Mouse (Mus musculus): ENCODE measurements around the gene Fam177a.
"Not testable (repeated sequence)": the region's sequence is repeated elsewhere in the genome, so short reads cannot be mapped to it uniquely, and the experiment has no call there.

GRCm38 (mm10) chr12:55167034-55167557, 42.8 kb downstream of the Fam177a start:
- TF ChIP-seq POLR2A (IDR thresholded peaks at IDR 0.05; ENCODE audit: insufficient read depth, low read depth, low read length); CTCF (IDR thresholded peaks at IDR 0.05); EP300 (IDR thresholded peaks at IDR 0.05; ENCODE audit: insufficient read depth, low read depth, low read length): not testable (repeated sequence)
